Mouse (Mus musculus) gonadal fat pad, adult 2 months (tissue): ENCODE results near the gene Mtx2. TPM values are rescaled to one million over a fixed set of nuclear protein-coding genes. Genes with fewer than 3 reads are reported as not detected.

Experiments
- DNase-seq: peaks from one replicate; pipeline ENCODE4 v3.0.0-alpha.2; 2012; ENCODE audit warnings: low read depth
- polyA plus RNA-seq: library from polyadenylated mRNA; depleted of rRNA; stranded (reverse); fragments of >200 nt; gene quantifications from 2 replicates; pipeline ENCODE4 v1.2.3, GENCODE M21; 2012; rRNA removed

Mtx2 gene
- polyA plus RNA-seq, 1 experiment = 50.5 TPM

GRCm38 (mm10) chr2:74917880-74918537 lies 92.4 kb downstream of the Mtx2 start:
- DNase-seq = no peak

DNA sequence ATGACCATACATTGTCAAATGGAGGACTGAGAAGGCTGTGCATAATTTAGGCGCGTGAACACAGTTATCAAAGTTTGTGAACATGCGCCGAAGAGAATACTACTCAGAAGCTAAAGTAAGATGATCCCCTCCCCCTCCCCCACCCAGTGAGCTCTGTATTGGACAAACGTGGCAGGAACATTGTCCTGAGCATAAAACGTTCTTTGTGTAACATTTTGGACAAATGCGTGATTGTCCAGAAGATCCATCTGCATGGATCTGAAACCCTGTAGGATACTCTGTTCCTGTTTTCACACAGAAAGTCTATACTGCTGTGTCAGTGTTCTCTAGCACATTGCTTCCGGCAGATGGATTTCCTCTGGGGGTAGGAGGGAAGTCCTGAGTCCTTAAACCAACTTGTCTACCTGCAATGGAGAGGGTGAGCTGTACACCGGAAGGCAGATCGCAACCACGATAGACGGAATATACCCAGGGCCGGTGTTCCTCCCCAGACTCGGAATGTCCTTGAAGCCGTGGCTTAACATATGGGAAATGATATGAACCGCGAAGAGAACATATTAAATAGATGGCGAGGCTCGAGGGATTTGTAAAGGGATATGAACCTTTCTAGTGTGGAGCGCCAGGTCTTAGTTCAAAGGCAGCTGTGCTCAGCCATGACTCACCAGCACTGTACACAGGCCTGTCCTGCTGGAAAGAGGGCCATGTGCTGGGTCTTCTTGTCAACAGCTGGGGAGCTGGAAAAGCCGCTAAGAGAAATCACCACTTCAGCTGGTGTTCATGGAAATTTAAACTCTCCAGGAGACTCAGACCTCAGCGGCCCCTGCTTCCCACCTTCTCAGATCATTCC lies 100.6 kb downstream of the Mtx2 start:
- no peak for DNase-seq

Other genes with a start within 250 kb of the Mtx2 start
- 8.1 and 10.7 TPM in 2 replicates for gene Lnpk, start 246.4 kb upstream of the Mtx2 start, polyA plus RNA-seq
- not detected in 2 replicates for gene Evx2, start 166.2 kb upstream of the Mtx2 start, polyA plus RNA-seq
- gene Hoxd13, start 157.5 kb upstream of the Mtx2 start, polyA plus RNA-seq = 0.34 and 0.46 TPM in 2 replicates
- gene Hoxd12, start 150.8 kb upstream of the Mtx2 start, polyA plus RNA-seq = 0.09 and 0.13 TPM in 2 replicates
- 0.44 and 0.76 TPM in 2 replicates for gene Hoxd11, start 146.2 kb upstream of the Mtx2 start, polyA plus RNA-seq
- 0.90 and 2.2 TPM in 2 replicates for gene Hoxd10, start 133.9 kb upstream of the Mtx2 start, polyA plus RNA-seq
- 17.1 and 28.9 TPM in 2 replicates for gene Hoxd9, start 128.1 kb upstream of the Mtx2 start, polyA plus RNA-seq
- gene Hoxd8, start 121.2 kb upstream of the Mtx2 start, polyA plus RNA-seq = 43.0 and 80.7 TPM in 2 replicates
- 23.7 and 30.0 TPM in 2 replicates for gene Hoxd3, start 113.9 kb upstream of the Mtx2 start, polyA plus RNA-seq
- 91.6 and 149 TPM in 2 replicates for gene Hoxd4, start 113.9 kb upstream of the Mtx2 start, polyA plus RNA-seq
- gene Gm28230, start 99.1 kb upstream of the Mtx2 start, polyA plus RNA-seq = 16.4 and 21.3 TPM in 2 replicates
- 0.36 and 0.80 TPM in 2 replicates for gene Hoxd1, start 62.8 kb upstream of the Mtx2 start, polyA plus RNA-seq